Mouse (Mus musculus) bone marrow macrophage, adult 2 months (primary cell): ENCODE data around the gene Rtp3.

Experiments used
- CTCF ChIP-seq: IDR thresholded peaks from 2 replicates; pipeline ENCODE4 v1.5.1; 2012; ENCODE audit warnings: low read depth, mild to moderate bottlenecking, low read length, moderate library complexity
- POLR2A ChIP-seq: IDR thresholded peaks from 2 replicates; pipeline ENCODE4 v1.6.1; 2012; ENCODE audit warnings: mild to moderate bottlenecking, low read depth, low read length, borderline replicate concordance

DNA sequence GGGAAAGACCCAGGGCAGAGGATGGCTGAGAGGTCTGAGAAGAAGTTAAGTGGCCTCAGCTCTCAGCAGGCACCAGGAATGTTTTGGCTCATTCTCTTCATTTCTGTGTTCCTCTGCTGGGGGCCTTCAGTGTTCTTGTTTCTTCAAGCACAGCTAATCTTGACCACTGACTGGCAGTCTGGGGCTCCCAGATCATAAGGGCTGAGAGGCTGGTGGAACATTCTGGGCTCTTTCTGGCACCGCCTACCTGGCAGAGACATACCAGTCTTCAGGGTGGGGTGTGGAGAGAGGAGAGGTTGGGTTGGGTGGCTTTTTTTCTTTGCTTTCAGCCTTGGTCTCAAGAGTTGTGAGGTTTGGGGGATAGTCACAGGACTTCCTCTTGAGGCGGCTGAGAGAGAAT, 8.7 kb upstream of the Rtp3 start:
- TF ChIP-seq CTCF (no peak), POLR2A (no peak)
